Mouse (Mus musculus): ENCODE measurements around the gene Mcmbp. TPM values are rescaled to one million over a fixed set of nuclear protein-coding genes. Genes with fewer than 3 reads are reported as not detected.

Gene Mcmbp
- polyA plus RNA-seq, 1 experiment from 2014 or later = 84.3 TPM

- Histone ChIP-seq H3K27me3 (replicated peaks; ENCODE audit: low read depth, poor library complexity, severe bottlenecking) (no peaks in the 10 kb centered on the region), H3K27ac (replicated peaks) (no peak overlapping the region), H3K4me3 (no peak overlapping the region), H3K4me1 (peaks cover 11% of the 10 kb centered on the region; the same call in 1 of the 2 replicates), H3K36me3 (replicated peaks) (no peaks in the 10 kb centered on the region), H3K9me3 (no peaks in the 10 kb centered on the region)
- WGBS = 53% methylated on average over 1 of the region's 1 CpGs
- DNase-seq (ENCODE audit: low spot score) = no peak
Measured at GRCm38 (mm10) chr7:128656970-128657369, 83.3 kb downstream of the Mcmbp start.

Other genes starting within 250 kb of the Mcmbp start
- 11.2 and 11.5 TPM in 2 replicates for gene Bag3, start 216.9 kb downstream of the Mcmbp start, polyA plus RNA-seq (2016; fragmentation: Nextera tagmentation; extraction: Ambion mirVana)
- gene Inpp5f, start 129.2 kb downstream of the Mcmbp start, polyA plus RNA-seq (2016; fragmentation: Nextera tagmentation; extraction: Ambion mirVana) = 32.2 and 32.9 TPM in 2 replicates
- gene Sec23ip, start 4.4 kb upstream of the Mcmbp start, polyA plus RNA-seq (2016; fragmentation: Nextera tagmentation; extraction: Ambion mirVana) = 39.1 and 41.7 TPM in 2 replicates

All from embryonic facial prominence, embryonic 10.5 days (tissue).